Mouse (Mus musculus) lung, postnatal 0 days (tissue): ENCODE measurements at regions not wholly inside any gene's neighbourhood (a gene's known extent, or its start where the extent isn't known, plus 50 kb on each side); places are given as distances from the start of the nearest gene placed in this dataset.

ENCODE experiments used
- CTCF ChIP-seq: IDR thresholded peaks from 2 replicates; pipeline ENCODE4 v1.5.1; 2016; ENCODE audit warnings: antibody characterized with exemption, mild to moderate bottlenecking
- EP300 ChIP-seq: IDR thresholded peaks from 2 replicates; pipeline ENCODE4 v1.6.1; 2016; ENCODE audit warnings: antibody characterized with exemption, mild to moderate bottlenecking, control low read depth

- TF ChIP-seq CTCF (no peak), EP300 (no peak)
Observed at GRCm38 (mm10) chr13:44618368-44618767, 110.9 kb upstream of the Jarid2 start.
